Mouse (Mus musculus): ENCODE measurements around the gene Pip4k2a.

The Pip4k2a gene

DNA sequence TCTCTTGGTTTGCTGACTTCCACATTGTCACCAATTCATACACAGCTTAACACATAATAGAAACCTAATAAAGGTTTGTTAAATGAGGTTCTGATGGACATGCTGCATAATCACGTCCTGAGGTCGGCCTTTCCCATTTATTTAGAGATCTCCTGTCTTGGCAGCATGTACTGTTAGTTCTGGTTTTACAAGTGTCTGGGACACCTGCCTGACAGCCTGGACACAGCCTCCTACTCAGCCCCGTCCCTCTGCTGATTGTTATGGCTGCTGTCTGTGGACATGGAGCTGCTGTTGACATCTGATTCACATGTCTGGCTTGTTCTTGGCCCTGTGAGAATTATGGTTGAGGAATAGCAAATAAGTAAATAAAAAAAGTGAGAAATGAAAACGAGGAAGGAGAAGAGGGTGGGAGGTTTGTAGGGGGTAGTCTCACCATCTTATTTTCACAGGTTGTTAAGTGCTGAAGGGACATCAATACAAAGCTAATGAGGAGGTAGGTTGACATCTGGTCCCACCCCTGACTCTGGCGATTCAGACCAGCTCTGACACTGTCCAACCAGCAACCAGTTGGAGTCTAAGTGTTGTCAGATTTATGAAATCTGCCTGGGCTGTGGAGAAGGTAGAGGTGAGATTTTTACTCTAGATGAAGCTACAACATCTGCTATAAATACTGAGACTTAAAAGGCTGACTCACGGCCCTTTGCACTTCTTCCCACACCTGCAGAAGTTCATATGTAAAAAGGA, 166.7 kb downstream of the Pip4k2a start:
- no peak for DNase-seq

GRCm38 (mm10) chr2:18822711-18823110, 175.2 kb downstream of the Pip4k2a start:
- DNase-seq: peak in 1 of 2 experiments; percentile 16

- DNase-seq: peak; percentile 69 to 74
These were observed 176.2 kb downstream of the Pip4k2a start for GRCm38 (mm10) chr2:18821451-18822379.

DNA sequence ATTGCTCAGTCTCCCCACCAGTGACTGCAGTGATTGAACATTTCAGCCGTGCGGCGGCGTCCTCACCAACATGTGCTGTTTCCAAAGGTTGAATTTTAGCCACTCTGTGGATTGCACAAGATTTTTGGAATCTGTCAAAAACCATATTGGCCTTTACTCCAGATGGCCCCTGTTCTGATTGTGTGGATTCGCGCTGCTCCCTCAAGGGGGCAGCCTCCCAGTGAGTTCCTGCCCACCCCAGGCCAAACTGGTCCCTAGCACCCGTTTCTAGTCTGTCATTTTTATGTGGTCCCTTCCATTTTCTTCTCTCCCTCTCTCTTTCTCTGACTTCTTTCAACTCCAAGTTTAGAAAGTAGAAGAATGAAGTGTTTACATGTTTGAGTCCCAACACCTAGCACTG, 178.4 kb downstream of the Pip4k2a start:
- DNase-seq: no peak

- DNase-seq: no peak
These were observed 181.9 kb downstream of the Pip4k2a start for GRCm38 (mm10) chr2:18816036-18816435.

GRCm38 (mm10) chr2:18815336-18815965, 182.5 kb downstream of the Pip4k2a start:
- DNase-seq: no peak

GRCm38 (mm10) chr2:18814447-18814804, 183.5 kb downstream of the Pip4k2a start:
- DNase-seq: no peak

DNA sequence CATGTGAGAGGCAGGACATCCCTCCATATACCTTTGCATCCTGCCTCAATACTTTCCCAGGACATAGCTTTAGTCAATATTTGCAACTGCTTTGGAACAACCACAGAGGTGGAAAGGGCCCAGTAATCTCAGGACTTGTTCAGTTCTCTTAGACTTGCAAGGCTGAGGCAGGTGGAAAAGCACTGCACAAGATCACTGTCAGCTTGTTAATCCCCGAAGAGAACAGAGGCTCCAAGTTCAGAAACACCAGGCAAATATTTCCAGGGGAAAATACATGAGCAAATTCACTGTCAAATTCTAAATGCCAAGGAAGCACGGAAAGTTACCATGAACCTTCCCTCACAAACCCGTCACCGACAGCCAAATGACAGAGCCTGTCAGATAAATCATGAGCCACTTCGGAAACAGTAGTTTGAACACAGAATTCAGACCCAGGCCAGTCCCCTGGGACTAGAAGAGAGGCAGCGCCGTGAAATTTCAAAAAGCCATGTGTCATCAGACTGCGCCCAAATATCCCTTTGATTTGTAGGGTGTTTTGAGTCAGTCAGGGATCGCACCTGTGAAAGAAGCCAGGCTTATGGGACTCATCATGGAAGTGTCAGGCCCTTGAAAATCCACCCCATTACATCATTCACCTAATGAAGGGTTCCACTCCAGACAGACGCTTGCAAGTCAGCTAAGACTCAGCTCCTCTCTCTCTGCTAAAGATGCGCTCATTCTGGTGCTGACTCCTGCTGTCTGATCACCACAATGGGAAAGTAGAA, 184.1 kb downstream of the Pip4k2a start:
- no peak for DNase-seq

DNA sequence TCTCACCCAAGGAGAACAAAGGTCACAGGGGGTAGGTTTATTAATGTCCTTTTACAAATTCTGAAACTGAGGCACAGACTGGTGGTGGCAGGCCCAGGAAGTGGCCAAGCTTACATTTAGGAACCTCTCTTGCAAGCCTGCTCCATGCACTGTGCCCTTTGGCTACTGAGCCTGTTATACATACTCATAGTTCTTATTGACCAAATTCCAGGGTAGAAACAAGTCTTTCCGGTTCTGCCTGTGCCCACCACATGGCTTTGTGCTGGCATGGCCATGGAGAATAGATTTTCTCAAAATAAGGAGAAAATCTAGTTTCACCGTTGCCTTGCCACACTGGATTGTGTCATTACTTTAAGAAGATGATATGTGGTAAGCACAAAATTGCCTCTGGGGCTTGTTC, 190.0 kb downstream of the Pip4k2a start:
- DNase-seq: no peak

DNA sequence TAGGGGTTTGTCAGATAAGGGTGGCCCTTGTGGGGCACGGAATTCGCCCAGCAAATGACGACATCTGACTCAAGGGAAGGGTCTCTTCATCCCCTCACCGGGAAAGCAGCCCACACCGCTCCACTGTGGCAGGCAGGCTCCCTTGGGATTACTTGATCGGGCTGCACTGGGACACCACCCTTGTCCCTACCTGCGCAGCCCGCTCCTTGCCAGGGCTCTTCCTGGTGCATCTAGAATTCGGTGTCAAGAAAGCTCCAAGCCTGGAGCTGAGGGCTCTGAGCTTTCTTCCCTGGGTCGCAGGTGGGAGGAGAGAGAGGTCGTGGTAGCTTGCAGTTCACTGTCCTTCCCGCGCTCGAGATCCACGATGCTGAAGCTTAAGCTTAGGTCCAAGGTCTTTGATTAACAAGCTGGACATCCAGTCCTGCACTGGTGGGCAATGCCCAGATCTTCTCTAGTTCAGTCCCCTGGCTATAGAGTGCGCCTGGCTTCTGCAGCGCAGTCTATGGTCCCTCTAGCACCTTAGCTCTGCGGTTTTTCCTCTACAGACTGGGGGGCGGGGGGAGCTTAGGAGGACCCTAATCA, 196.6 kb downstream of the Pip4k2a start:
- DNase-seq: no peak

DNA sequence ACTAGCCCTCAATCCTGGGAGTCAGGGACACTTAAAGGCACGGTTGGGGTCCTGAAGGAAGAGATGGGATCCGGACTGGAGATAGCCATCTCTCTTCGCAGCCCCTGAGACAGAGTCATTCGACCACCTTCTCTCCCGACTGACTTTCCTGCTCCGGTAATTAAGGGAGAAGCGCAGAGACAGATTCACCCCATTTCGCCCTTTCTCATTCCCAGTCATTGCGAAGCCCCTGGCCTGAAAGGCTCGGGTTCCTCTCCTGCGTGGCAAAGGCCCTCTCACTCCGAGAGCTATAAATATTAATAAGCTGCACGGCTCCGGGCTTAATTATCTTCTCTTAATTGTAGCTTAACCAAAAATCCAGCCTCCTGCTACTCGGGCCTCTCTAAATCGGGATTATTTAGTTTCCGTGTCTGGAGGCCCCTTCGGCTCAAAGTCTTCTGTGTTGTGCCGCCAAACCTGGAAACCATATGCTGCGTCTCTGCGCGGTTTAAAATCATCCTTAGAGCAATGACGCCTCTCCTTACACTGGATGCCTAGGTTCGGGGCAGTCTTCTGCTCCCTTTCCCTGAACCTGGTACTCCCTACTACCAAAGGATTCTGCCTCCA, 197.2 kb downstream of the Pip4k2a start:
- no peak for DNase-seq

DNA sequence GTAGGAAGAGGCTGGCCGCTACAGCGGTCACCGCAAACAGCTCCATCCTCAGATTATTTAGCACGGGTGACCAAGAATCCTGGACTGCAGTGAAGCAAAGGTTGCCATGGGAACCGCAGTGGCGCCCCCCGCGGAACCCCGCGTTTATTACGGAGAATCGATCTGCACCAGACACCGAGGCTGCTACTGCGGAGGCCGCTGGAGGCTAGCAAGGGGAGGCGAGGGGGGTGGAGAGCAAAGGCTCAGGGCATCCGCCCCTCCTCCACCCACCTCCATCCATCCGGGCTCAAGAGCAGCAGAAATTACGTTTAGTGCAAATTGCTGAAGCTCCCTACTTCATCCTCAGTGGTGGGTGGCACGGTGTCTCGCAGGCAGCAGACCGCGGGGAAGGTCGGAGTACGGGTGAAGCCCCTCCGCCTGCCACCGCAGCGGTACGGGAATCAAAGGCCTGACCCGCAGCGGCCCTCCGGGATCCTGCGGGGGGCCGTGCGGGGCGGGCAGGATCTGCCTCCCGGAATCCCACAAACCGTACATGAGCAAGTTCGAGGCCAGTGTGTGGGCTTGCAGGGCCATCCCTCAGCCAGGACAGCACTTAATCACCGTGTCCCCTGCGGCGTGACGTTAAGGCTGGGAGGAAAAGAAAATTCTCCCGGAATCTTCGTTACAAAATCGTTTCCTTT, 197.8 kb downstream of the Pip4k2a start:
- peak in 1 of 2 experiments; percentile 43 for DNase-seq

- DNase-seq: no peak
These were observed 198.5 kb downstream of the Pip4k2a start for GRCm38 (mm10) chr2:18799265-18799965.

- DNase-seq: no peak
These were observed 200.2 kb downstream of the Pip4k2a start for GRCm38 (mm10) chr2:18797776-18798175.

DNA sequence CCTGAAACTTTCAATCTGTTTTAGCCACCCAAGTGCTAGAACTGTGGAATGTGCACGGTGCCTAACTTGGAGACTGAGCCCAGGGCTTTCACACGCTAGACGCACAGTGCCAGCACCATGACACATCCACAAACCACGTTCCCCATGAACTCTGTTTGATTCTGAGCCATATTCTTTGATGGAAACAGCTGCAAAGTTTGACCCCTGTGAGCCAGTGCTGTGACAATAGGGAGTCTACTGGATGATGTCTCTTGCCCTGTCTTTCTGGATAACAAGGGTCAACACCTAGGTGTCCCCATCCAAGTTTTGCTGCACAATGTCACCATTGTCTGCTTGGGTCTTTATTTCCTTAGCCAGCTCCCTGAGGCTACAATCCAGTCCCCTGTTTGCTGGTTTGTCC, 203.7 kb downstream of the Pip4k2a start:
- no peak for DNase-seq

Data from kidney, postnatal 36 days (tissue).